Mouse (Mus musculus): ENCODE results near the gene Spata22.

GRCm38 (mm10) chr11:73283369-73283768 lies 46.2 kb upstream of the Spata22 start:
- TF ChIP-seq CTCF (conservative IDR thresholded peaks at IDR 0.05; ENCODE audit: low read length) = no peak
- no peak for TF ChIP-seq POU5F1 (IDR thresholded peaks at IDR 0.05; ENCODE audit: borderline replicate concordance, low read length)
- no peak for TF ChIP-seq NANOG (IDR thresholded peaks at IDR 0.05; ENCODE audit: borderline replicate concordance, low read length)
